Mouse (Mus musculus): ENCODE data around the gene Fbxl13.

The Fbxl13 gene

DNA sequence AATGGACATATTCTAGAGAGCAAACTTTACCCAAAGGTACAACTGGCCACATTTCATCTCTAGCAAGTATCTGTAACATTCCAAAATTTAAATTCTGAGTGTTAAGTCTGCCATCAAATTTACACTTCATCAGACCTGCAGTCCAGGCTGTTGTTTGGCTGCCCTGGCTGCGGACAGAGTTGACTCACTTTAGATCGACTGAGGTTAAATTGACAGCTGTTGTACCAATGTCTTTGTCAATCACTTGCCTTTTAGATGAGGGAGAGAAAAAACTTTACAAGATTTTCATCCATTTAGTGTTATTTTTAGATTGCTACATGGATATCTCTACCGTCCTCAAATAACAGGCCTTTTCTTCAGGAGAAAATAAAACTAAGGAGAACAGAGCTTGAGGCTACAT lies 126.3 kb downstream of the Fbxl13 start:
- no peak for DNase-seq (ENCODE audit: low spot score in 2 of 2)

DNA sequence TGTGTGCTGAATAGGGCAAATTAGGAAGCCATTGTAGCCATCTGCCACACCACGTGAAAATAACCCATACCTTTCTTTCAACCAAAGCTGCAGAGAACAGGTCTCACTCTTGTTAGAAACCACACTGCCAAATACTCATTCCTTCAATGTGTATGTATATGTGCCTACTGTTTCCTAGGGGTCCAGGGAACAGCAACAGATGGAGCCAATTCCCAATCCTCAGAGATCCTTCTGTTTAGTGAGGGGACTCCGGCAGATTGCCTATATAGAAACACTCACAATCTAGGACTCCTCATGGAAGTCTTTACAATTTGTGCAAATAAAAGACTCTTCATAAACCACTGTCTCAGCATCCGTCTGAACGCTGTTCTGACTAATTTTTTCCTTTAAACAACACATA lies 127.2 kb downstream of the Fbxl13 start:
- DNase-seq (ENCODE audit: low spot score in 2 of 2), result no peak

DNA sequence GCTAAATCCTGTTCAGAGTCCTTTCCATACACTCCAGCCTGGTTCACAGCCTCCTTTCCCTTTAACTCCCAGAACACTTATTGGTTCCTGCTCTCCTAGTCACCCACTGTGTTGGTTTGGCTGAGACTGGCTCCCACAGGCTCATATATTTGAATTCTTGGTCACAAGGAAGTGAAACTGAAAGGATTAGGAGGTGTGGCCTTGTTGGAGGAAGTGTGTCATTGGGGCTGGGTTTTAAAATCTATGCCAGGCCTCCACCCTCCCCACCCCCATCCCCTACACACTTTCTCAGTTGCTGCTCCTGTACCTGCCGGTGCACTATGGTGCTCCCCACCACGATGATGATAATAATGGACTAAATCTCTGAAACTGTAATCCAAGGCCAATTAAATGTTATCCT lies 127.9 kb downstream of the Fbxl13 start:
- no peak for DNase-seq (ENCODE audit: low spot score in 2 of 2)

DNA sequence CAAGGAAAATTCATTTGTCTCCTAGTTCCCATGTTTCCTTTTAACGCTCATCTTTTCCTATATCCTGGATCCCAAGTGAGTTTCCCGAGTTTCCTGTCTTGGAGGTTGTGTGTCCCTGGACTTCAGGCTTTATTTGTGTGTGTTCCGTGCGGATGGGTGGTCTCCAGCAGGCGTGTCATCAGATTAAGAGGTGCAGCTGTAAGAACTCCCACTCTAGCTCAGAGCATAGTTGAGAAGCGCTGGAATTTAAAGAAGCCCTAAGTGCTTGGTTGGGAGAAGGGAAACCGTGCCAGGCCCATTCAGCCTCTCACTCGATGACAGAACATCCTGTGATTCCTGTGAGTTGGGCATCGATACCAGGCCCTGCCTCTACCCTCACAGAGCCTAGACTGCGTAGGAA lies 132.1 kb downstream of the Fbxl13 start:
- no peak for DNase-seq (ENCODE audit: low spot score in 2 of 2)

DNA sequence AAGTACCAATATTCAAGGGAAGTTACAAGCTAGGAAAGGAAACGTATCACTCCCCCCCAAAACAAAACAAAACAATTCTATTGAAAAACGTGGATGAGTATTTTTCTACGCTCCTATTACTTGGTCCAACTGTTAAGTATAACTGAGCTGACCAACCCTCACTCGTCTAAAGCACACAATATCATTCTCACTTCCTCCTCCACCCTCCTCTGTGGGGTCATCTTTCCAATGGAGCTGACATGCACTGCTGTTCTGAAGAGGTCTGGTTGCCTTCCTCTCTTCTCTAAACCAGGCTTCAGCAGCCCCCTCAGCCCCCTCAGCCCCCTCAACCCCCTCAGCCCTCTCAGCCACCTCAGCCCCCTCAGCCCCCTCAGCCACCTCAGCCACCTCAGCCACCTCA lies 135.6 kb downstream of the Fbxl13 start:
- no peak for DNase-seq (ENCODE audit: low spot score in 2 of 2)

DNA sequence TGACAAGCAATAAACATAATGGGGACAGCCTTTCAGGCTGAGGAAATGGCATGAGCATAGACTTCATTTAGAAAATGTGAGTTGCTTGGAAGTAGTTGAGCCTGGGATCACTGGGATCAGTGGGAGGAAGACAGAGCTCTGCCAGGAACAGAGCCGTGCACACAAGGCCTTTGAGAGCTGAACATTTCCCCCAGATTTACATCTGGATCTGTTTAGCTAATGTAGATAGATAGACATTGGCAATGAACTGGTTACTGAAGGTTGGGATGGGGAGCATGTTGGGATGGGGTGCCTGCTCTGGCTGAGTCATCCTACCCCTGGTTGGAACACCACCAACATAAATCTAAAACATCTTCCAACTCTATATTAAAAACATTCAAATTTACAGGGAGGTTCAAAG lies 138.5 kb downstream of the Fbxl13 start:
- no peak for DNase-seq (ENCODE audit: low spot score in 2 of 2)

DNA sequence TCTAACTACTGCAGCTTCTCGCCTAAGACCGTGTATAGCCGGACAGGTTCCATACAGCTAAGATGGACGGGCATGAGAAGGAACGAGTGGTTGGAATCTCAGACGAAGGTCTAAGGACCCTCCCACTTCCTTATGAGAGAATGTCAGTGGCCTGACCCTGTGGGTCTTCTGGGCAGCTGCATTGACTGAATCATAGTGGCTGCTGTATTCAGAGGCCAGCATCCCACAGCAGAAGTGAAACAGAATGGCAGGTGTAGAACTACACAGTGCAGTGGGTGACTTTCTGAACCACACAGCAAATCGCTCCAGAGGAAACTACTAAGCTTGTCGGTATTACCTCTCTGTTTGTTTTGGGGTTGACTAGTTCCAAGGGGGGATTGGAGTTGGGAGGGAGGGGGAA lies 140.3 kb downstream of the Fbxl13 start:
- DNase-seq (ENCODE audit: low spot score in 2 of 2), result no peak

DNA sequence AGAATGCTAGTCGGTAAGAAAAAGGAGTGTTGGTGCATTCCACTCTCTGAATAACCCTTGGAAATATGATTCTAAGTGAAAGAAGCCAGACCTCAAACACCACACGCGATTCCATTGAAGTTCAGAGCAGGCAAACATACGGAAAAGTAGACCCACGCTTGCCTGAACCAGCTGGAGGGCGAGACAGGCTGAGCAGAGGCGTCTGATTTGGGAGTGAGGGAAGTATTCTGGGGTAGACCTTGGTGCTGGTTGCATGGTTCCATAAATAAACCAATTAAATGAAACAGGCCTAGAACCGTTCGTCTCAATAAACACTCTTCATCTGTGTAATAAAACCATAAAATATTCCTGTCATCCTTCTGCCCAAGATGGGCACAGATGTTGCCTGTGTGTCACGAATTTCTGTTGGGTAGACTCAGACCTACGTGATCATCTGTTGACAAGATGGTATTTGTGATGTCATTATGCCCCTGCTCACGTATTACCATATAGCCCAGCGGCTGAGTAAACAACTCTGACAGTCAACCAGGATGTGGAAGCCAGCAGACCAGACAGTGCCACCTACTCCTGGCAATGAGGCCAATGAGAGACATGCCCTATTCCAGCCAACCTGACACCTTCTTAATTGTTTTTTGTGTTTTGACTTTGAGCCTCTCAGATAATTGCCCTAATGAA lies 142.4 kb downstream of the Fbxl13 start:
- DNase-seq (ENCODE audit: low spot score in 2 of 2), result no peak

DNA sequence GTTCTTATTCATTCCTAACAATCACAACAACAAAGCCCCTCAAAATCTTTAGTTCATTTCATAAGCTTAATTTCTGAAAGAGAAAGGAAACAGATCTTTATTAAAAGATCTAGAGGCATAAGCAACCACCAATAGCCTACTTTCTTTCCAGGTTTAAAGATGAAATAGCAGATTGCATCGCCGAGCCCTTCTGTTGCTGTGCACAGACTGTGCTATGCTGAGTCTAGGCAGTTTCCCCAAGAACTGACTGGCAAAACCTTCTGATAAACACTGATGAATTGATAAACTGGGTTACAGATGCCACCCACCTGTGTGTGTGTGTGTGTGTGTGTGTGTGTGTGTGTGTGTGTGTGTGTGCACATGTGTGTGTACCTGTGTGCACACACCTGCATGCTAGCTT lies 144.5 kb downstream of the Fbxl13 start:
- DNase-seq (ENCODE audit: low spot score in 2 of 2), result no peak

DNA sequence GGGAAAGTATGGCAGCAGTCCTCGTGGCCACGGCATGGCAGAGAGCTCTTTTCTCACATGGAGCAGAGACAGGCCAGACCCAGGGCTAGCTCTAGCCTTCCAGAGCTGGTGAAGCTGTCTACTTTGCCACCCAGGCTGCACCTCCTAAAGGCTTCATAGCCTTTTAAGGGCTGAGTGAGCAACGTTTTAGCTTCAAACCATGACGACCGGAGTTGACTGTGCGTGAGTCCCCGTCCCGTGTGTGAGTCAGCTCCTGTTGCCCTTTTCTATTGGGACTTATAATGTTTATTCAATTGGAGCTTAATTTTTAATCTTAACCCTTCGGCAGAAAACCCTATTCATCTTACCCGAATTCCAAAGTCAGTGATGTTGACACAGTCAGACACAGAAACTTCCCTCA lies 145.3 kb downstream of the Fbxl13 start:
- no peak for DNase-seq (ENCODE audit: low spot score in 2 of 2)

DNA sequence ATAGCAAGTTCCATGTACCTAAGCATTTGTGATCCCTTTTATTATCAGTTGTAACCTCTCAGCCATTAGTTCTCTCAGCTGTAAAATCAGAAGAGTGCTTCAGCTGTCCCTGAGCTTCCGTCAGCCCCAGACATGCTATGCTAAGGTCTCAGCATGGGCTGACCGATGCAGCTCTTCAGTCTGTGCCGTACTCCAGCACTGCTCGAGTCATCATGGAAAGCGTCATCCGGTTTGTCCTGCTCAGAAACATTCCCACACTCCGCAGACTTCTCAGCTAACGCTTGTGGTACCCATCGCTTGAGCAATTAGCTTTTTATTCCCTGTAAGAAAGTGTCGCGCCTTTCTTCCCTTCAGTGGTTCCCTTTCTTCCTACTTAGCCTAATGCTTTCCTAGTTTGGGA lies 146.5 kb downstream of the Fbxl13 start:
- DNase-seq (ENCODE audit: low spot score in 2 of 2), result no peak

DNA sequence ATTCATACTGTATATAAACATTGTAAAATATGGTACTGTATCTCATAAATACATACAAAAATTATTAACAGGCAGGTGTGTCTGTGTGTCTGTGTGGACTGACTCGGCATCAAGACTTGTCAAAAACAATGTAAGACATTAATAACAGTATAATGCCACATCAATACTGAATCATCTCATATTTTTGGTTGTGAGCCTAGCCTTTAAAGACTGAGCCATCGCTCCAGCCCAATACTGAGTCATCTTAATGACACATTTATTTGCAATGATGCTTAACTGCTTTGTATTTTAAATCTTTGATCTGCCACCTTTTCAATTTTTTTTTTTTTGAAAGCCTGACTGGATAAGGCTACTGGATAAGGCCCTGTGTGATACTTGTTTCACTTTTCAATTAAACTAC lies 146.9 kb downstream of the Fbxl13 start:
- DNase-seq (ENCODE audit: low spot score in 2 of 2), result no peak

DNA sequence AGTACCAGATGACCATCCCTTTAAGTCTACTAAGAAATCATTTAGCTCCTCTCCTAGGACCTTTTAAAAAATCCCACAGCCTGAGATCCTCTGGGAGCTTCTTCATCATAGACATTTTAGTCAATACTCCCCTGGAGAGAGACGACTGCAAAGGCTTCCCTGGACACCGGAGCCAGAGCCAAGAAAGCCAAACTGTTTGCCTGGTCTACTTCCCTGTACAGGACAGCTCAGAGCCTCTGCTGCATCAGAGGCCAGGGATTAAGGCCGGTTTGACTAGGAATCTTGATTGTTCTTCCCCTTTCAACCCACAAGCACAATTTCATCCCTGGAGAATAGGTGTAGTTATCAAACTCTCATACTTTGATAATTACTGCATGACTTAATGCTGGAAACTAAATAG lies 148.6 kb downstream of the Fbxl13 start:
- peak in 1 of 2 experiments; percentile 11 for DNase-seq (ENCODE audit: low spot score in 2 of 2)

DNA sequence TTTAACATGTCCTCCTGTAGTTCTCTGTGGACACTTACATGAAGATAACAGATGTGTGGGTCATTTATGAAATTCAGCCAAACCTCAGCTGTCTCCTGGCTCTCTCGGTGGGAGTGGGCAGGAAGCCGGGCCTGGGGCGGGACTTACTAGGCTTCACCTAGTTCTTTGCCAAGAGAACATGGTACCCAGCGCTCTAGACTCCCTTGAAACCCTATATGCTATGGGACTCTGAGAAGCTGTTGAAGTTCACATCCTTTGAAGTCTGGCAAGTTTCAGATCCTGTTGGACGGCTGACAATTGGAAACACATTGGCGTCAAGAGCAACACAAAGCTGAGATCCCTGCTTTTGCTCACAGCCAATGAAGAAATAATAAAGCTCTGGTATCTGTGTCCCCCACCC lies 149.1 kb downstream of the Fbxl13 start:
- DNase-seq (ENCODE audit: low spot score in 2 of 2), result no peak

DNA sequence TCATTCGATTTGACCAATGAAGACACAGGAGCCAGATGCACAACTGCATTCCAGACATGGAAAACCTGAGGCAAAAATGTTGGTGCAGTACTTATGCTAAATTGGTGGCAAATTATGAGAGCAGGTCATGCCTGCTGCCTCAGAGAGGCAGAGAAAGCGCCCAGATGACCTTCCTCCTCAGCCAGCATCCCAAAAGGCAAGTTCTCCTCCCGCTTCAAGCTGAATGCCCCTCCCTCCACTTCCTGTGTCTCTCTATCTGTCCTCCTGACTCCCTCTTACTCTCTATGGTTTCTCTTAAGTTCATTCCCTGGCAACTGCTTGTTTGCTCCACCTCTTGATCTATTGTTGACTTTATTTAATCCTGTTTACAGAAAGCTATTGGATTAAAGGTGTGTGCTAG lies 150.7 kb downstream of the Fbxl13 start:
- DNase-seq (ENCODE audit: low spot score in 2 of 2), result no peak

DNA sequence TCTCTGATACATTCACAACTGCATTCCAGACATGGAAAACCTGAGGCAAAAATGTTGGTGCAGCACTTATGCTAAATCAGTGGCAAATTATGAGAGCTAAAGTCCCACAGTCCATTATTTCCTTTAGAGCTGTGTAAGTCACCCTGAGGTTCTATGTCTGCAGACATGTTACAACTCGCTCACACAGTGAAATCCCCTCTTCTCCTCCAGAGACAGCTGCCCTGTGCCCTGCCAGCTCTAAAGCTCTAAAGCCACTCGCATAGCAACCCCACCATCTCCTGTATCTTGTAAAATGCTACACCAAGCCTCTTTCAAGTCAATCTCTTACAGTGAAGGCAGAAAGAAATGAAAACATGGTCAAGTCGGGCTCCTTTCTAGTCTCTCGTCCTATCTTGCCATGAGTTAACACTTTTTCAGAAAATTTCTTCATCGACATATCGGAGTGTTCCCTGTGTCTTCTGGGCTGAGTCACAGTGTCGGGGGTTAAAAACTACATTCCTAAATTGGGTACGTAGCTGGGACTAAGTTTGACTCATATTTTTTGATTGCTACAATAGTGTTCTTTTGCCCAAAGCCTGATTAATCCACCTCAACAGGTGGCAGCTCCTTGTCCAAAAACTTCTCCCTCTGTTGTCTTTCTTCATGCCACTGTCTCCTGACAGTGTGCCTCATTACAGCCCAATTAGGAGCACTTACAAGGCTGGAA lies 152.0 kb downstream of the Fbxl13 start:
- no peak for DNase-seq (ENCODE audit: low spot score in 2 of 2)

DNA sequence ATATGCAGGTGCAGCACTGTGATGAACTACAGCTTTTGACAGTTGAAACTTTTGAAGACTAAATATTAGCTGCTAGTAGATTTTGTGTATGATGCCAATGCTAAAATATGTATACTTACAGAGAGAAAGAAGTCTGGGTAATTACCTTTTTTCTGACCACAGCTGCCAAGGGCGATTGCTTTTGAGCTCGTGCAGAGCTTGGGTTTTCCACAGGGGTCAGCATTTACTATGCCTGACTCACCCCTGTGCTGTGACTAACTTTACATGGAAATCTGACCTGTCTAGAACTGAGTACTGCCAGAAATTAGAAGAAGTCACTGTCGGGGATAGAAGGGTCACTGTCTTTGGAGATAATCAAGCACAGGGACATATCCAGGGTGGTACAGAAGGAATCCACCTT lies 153.2 kb downstream of the Fbxl13 start:
- no peak for DNase-seq (ENCODE audit: low spot score in 2 of 2)

DNA sequence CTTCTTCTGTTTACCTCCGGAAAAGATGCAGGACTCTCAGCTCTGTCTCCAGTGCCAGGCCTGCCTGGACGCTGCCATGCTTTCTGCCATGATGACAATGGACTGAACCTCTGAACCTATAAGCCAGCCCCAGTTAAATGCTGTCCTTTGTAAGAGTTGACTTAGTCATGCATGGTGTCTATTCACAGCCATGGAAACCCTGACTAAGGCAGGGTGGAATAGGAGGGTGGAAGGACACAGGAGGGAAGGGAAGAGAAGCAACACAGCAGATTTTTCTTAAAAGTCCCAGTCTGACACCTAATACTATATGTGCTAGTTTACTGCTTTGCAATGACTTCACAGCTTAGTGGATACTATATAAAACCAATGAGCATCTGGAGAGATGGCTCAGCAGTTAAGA lies 154.0 kb downstream of the Fbxl13 start:
- DNase-seq (ENCODE audit: low spot score in 2 of 2), result no peak

DNA sequence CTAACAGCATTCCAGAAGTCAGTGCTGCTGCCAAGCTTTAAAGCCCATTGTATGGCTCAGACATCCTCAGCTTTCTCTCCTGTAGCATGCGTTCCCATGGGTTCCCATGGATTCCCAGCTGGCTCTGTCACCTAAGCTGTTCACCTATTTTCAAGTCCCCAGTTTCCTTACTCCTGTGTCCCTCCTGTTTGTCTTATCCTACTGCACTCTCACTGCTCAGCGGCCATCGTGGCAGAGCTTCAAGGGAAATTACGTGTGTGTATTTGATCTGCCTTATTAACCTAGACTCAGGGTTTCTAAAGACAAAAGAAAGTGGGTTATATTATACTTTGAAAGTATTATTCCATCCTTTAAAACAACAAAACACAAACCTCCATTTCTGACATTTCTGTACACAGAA lies 156.3 kb downstream of the Fbxl13 start:
- DNase-seq (ENCODE audit: low spot score in 2 of 2), result no peak

DNA sequence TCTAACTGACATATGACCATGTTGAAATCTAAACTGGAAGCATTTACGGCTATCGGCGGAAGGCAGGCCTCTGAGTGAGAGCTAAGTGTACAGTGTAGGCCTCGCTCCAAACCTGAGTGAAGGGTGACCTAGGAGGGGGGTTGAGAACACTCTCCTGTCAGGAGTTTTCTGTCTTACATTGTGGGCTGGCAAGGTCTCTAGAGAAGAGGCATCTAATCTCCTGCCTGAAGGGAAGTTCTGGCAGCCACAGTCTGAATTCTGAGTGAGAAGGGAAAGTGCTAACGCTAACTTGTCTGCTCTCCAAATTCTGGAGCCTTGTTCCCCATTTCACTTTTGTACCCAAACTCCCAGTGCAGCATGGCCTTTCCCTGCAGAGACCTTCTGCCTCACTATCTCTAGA lies 156.9 kb downstream of the Fbxl13 start:
- no peak for DNase-seq (ENCODE audit: low spot score in 2 of 2)

DNA sequence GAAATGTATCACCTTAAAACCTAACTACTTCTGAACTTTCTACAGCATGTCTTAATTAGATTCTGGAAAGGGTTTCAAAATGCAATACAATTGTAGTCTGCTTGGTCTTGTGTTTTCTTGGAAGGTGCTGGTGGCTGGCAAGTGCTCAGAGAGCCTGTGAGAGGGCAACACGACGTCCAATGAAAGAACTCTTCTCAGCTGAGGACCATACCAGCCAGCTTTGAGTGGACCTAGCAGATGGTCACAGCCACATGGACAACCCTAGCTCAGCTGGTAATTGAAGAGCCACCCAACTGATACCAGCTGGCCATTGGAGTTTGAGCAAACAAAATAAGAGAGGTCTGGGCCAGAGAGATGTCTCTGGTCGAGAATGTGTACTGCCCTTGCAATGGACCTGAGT lies 157.7 kb downstream of the Fbxl13 start:
- no peak for DNase-seq (ENCODE audit: low spot score in 2 of 2)

DNA sequence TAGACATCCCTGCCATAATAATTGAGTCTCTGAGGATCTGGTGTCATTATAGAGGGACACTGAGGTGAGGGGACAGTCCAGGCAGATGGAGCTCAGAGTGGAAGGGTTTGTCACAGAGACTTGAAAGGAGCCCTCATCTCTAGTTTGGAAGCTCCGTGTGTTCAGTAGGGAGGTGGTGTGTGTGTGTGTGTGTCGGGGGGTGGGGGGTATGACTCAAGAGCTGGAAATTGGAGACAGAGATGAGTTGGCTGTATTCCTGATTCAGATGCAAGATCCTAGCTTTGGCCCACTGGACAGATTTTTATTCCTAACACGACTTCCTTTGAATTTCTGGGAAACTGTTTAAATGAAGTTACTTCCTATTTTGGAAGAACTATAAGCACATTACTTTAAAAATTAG lies 158.1 kb downstream of the Fbxl13 start:
- DNase-seq (ENCODE audit: low spot score in 2 of 2), result no peak

DNA sequence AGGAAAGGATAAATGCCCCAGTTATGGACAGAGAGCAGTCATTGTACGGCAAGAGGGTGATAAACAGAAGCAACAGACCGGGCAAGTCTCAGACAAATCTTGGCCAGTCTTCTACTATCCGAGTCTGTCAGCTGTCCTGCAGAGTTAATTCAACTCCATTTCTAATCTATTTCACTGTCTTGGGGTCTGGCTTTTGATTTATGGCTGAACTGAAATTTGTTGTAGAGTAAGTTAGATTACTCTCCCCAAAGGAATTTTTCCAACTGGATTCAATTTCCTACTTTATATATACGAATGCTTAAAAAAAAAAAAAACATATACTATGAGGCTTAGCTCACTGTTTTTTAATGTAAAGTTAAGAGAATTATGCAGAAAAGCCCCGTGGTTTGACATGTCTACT lies 158.6 kb downstream of the Fbxl13 start:
- no peak for DNase-seq (ENCODE audit: low spot score in 2 of 2)

Measured in urinary bladder, adult 18-20 months (tissue).